Mouse (Mus musculus) ES-E14 (cell line): ENCODE measurements around the gene Plcb3. TPM values are rescaled to one million over a fixed set of nuclear protein-coding genes. Genes with fewer than 3 reads are reported as not detected.

ENCODE experiments used
- DNase-seq: peaks from one replicate; pipeline ENCODE4 v3.0.0-alpha.2; 2013; ENCODE audit warnings: low read depth, low spot score
- H3K27ac ChIP-seq: 2 replicates; pipeline ENCODE4 v1.5.1; 2012; ENCODE audit warnings: low read depth, mild to moderate bottlenecking, low read length, moderate library complexity, mixed read lengths; ENCODE audit not compliant: poor library complexity, insufficient read depth, severe bottlenecking
- H3K36me3 ChIP-seq: 2 replicates; pipeline ENCODE4 v1.6.1; 2012; ENCODE audit warnings: mild to moderate bottlenecking, low read length, moderate library complexity, mixed read lengths; ENCODE audit not compliant: control insufficient read depth, poor library complexity, insufficient read depth, severe bottlenecking
- H3K4me1 ChIP-seq, 2 experiments: fragments of 150-350 bp in 1 of 2; sonication (generic) in 1 of 2; 2 replicates each; pipeline ENCODE4 v1.6.1; 2012; ENCODE audit warnings: low read length in 2 of 2, mild to moderate bottlenecking in 1 of 2, mixed read lengths in 1 of 2; ENCODE audit not compliant: control insufficient read depth in 2 of 2, insufficient read depth in 2 of 2, poor library complexity in 1 of 2
- H3K4me3 ChIP-seq, 2 experiments: fragments of 150-350 bp in 1 of 2; sonication (generic) in 1 of 2; 2 replicates each; pipeline ENCODE4 v1.5.1; 2012; ENCODE audit warnings: low read length in 2 of 2, low read depth in 1 of 2, mild to moderate bottlenecking in 1 of 2, mixed read lengths in 1 of 2; ENCODE audit not compliant: insufficient read depth in 1 of 2, poor library complexity in 1 of 2, severe bottlenecking in 1 of 2
- H3K9ac ChIP-seq: 2 replicates; pipeline ENCODE4 v1.6.1; 2012; ENCODE audit warnings: low read depth, mild to moderate bottlenecking, low read length, mixed read lengths; ENCODE audit not compliant: poor library complexity, insufficient read depth, severe bottlenecking
- H3K9me3 ChIP-seq: fragments of 150-350 bp; sonication (generic); 2 replicates; pipeline ENCODE4 v1.6.1; 2012; ENCODE audit warnings: low read depth, mild to moderate bottlenecking, low read length; ENCODE audit not compliant: control insufficient read depth, insufficient read depth
- CHD2 ChIP-seq: IDR thresholded peaks from 2 replicates; pipeline ENCODE4 v1.6.1; 2014; ENCODE audit warnings: mild to moderate bottlenecking, low read depth, low read length, inconsistent platforms
- HCFC1 ChIP-seq: IDR thresholded peaks from 2 replicates; pipeline ENCODE4 v1.6.1; 2012; ENCODE audit warnings: low read length, inconsistent platforms, borderline replicate concordance; ENCODE audit not compliant: insufficient read depth
- MAFK ChIP-seq: IDR thresholded peaks from 2 replicates; pipeline ENCODE4 v1.6.1; 2014; ENCODE audit warnings: mild to moderate bottlenecking, low read depth, low read length, inconsistent platforms; ENCODE audit not compliant: insufficient read depth
- ZC3H11A ChIP-seq: IDR thresholded peaks from 2 replicates; pipeline ENCODE4 v1.6.1; 2012; ENCODE audit warnings: low read depth, mild to moderate bottlenecking, inconsistent platforms, low read length, borderline replicate concordance
- ZNF384 ChIP-seq: IDR thresholded peaks from 2 replicates; pipeline ENCODE4 v1.6.1; 2012; ENCODE audit warnings: low read depth, low read length, inconsistent platforms
- in situ Hi-C, 2 experiments: fragments of 600-800 bp; cut with MboI; formaldehyde crosslinking; loops; one replicate each; pipeline ENCODE4 v1.15.1; 2025; ENCODE audit warnings: low sequenced_read_pairs in 2 of 2, inconsistent platforms in 1 of 2; ENCODE audit not compliant: unreplicated experiment in 2 of 2
- total RNA-seq: library from RNA; depleted of rRNA; stranded (reverse); fragments of 300-350 nt; gene quantifications from 2 replicates; pipeline ENCODE4 v1.2.3, GENCODE M21; 2012

Gene Plcb3
- total RNA-seq, 1 experiment = 42.3 TPM

DNA sequence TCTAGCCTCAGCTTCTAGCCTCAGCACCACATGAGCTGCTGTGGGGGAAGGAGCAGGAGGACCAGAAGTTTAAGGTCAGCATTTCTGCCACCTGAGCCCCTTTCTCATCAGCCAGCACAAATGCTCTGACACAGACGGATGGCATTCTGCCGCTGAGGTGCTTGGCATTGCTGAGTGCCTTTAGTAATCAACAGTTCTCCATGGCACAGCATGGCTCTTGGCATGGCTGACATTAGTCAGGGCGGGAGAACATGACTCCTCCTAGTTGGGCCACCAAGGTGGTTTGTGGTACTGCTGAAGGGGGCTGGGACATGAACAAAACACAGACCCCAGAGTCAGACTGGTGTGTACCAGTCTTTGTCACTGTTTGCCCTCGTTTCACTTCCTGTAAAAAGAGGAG is 28.1 kb downstream of the Plcb3 start:
- no peak for DNase-seq
- in situ Hi-C loops = no loop called here
- Histone ChIP-seq H3K4me3 (no peak overlapping the region), H3K4me1 (peaks cover 0 to 20% of the 10 kb centered on the region in 2 experiments; a peak in 3 of 4 replicates), H3K9me3 (no peaks in the 10 kb centered on the region), H3K27ac (peak overlapping the region; percentile 57), H3K9ac (peak overlapping the region; percentile 48; the same call in 1 of the 2 replicates), H3K36me3 (no peaks in the 10 kb centered on the region; the same call in 1 of the 2 replicates)
- TF ChIP-seq ZNF384 (no peak), MAFK (no peak), CHD2 (no peak), HCFC1 (no peak), ZC3H11A (no peak)

DNA sequence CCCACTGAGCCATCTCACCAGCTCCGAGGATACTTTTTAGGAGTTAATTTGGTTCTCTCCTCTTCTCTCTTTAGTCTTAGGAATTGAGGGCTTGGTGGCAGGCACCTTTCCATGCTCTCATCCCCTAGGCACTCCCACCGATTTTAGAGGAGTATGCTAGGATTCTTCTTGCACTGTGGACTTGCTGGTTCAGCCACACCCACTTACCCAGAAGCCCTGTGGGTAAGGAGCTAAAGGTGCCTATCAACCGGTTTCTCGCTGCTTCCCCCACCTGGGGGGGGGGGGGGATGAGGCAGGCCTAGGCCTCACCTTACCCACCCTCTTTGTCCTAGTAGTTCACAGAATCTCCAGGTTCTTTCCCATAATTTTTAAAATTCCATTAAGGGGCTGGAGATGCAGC is 28.5 kb downstream of the Plcb3 start:
- Histone ChIP-seq H3K9me3 (no peaks in the 10 kb centered on the region), H3K4me3 (no peak overlapping the region), H3K36me3 (no peaks in the 10 kb centered on the region; the same call in 1 of the 2 replicates), H3K4me1 (peaks cover 0 to 18% of the 10 kb centered on the region in 2 experiments; a peak in 3 of 4 replicates), H3K9ac (peak overlapping the region; percentile 48; the same call in 1 of the 2 replicates), H3K27ac (peak overlapping the region; percentile 57; the same call in 1 of the 2 replicates)
- no peak for DNase-seq
- in situ Hi-C loops = no loop called here
- TF ChIP-seq HCFC1 (no peak), ZC3H11A (no peak), MAFK (no peak), ZNF384 (no peak), CHD2 (no peak)

DNA sequence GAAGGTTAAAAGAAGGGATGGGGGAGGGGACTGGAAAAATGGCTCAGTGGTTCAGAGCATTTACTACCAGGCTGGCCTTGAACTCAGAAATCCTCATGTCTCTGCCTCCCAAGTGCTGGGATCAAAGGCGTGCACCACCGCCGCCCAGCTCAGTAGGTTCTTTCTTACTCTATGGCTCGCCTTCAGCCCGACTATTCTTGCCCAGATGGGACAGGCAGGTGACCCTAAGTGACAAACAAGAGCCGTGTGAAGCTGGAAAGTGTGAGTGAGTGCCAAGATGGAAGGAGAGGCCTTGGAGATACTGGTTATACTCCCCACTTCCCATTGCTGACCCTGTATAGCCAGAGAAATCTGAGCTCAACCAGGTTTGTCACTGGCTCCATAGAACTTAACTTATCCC is 32.6 kb downstream of the Plcb3 start:
- Histone ChIP-seq H3K9ac (no peak overlapping the region; the same call in 1 of the 2 replicates), H3K9me3 (no peaks in the 10 kb centered on the region), H3K27ac (no peak overlapping the region), H3K4me3 (no peak overlapping the region), H3K36me3 (no peaks in the 10 kb centered on the region), H3K4me1 (peaks cover 0 to 16% of the 10 kb centered on the region in 2 experiments; a peak in 3 of 4 replicates)
- no peak for DNase-seq
- TF ChIP-seq ZNF384 (no peak), CHD2 (no peak), HCFC1 (no peak), ZC3H11A (no peak), MAFK (no peak)
- in situ Hi-C loops = no loop called here

DNA sequence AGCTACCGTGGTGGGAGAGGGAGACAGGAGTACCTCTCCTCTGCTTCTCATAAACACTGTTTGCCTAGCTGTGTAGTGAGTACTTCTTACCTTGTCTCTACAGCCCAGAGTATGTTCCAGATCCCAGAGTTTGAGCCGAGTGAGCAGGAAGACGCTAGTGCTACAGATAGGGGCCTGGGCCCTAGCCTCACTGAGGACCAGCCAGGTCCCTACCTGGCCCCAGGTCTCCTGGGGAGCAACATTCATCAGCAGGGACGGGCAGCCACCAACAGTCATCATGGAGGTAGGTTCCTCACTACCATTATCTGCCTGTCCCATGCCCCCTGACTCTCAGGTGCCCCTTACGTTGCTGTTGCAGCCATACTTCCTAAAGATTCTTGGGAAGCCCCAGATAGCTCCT is 33.5 kb downstream of the Plcb3 start:
- H3K9me3 ChIP-seq = no peaks in the 10 kb centered on the region
- H3K4me1 ChIP-seq = peaks cover 0 to 10% of the 10 kb centered on the region in 2 experiments; a peak in 1 of 4 replicates
- no peak for DNase-seq
- H3K36me3 ChIP-seq = no peaks in the 10 kb centered on the region
- TF ChIP-seq ZC3H11A = no peak
- no peak for TF ChIP-seq MAFK
- TF ChIP-seq ZNF384 = no peak
- no peak for TF ChIP-seq HCFC1
- no peak for TF ChIP-seq CHD2
- H3K9ac ChIP-seq = peak overlapping the region; percentile 25; the same call in 1 of the 2 replicates
- no peak overlapping the region for H3K27ac ChIP-seq
- in situ Hi-C loops = no loop called here
- peak overlapping the region; percentile 35 to 43 for H3K4me3 ChIP-seq

DNA sequence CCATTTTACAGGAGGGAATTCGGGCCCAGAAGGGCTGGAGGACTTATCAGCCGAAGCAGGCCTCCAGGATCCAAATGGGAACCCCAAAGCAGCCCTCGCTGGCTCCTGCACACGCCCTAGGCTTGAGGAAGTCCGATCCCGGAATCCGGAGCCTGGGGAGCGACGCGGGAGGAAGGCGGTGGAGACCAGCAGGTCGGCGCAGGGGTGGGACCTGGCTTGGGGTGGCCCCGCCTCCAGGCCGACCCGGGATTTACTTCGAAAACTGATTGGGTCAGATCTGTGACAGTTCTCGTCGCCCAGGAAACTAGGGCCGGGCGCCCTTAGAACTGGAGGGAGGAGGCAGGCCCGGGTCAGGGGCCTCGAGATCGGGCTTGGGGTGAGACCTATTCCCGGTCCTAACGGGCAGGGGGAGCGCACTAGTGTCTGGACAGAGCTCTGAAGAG is 34.0 kb downstream of the Plcb3 start, which contains the start of gene Gpr137:
TSS of gene Gpr137 (minus strand) at position 232 of the 443 bp plus-strand sequence.
- peak within 1 kb of the TSS; percentile 35 to 83 for H3K4me3 ChIP-seq
- peak within 1 kb of the TSS; percentile 82 for H3K9ac ChIP-seq
- DNase-seq = peak; percentile 92
- H3K27ac ChIP-seq = peak within 1 kb of the TSS; percentile 58; the same call in 1 of the 2 replicates
- no peaks in the 10 kb centered on the region for H3K36me3 ChIP-seq
- H3K9me3 ChIP-seq = no peaks in the 10 kb centered on the region
- peaks cover 0 to 10% of the 10 kb centered on the region in 2 experiments; a peak in 1 of 4 replicates for H3K4me1 ChIP-seq
- no peak for TF ChIP-seq ZNF384
- 0 out of 2 replicates have a peak, but pooled peaks have one; percentile 29 for TF ChIP-seq HCFC1
- in situ Hi-C loops = no loop called here
